In genomic region chr11:68956697-68957096, GRCm38 (mm10) we compare ENCODE assay signal across 9 mouse cellular contexts. TPM values are rescaled to one million over a fixed set of nuclear protein-coding genes. Genes with fewer than 3 reads are reported as not detected.
DNase-seq lines count a peak whose midpoint lies in the region; ATAC-seq lines count a peak whose summit lies in the region.
"Had no signal": no experiment of that assay in that cellular context is flagged by ENCODE, and none has a peak within 500 bp of the region (broad histone marks: within the 10 kb centered on the region; RNA-seq: fewer than 3 reads in every experiment).

No protein-coding gene starts in this region.

- DNase-seq in R1 (ENCODE audit: low read depth, low spot score): peak; percentile 44
- DNase-seq in liver, embryonic 13.5 days: no peak
- no peak for DNase-seq in B cell, adult 2 months
- DNase-seq in cerebellum, postnatal 36 days: no peak
- no peak for DNase-seq in frontal cortex, adult 2 months (ENCODE audit: extremely low spot score in 1 of 2, low spot score in 1 of 2)
- no peak for DNase-seq in left cerebral cortex, adult 8-10 months (ENCODE audit: low spot score in 2 of 2)

- H3K27me3 ChIP-seq in embryonic facial prominence, embryonic 12.5 days: peaks cover 45% of the 10 kb centered on the region
- H3K27me3 ChIP-seq in hindbrain, embryonic 12.5 days: peaks cover 60% of the 10 kb centered on the region
- H3K27me3 ChIP-seq in liver, embryonic 13.5 days: peaks cover 62% of the 10 kb centered on the region

- H3K9me3 ChIP-seq in embryonic facial prominence, embryonic 12.5 days: no peaks in the 10 kb centered on the region
- H3K9me3 ChIP-seq in hindbrain, embryonic 12.5 days (replicated peaks): no peaks in the 10 kb centered on the region
- no peaks in the 10 kb centered on the region for H3K9me3 ChIP-seq in liver, embryonic 13.5 days (replicated peaks)

- peak overlapping the region; percentile 0; the same call in 1 of the 2 replicates for H3K4me3 ChIP-seq in embryonic facial prominence, embryonic 12.5 days
- H3K4me3 ChIP-seq in hindbrain, embryonic 12.5 days: 0 out of 2 replicates have a peak overlapping the region, but pooled peaks have one; percentile 6
- H3K4me3 ChIP-seq in liver, embryonic 13.5 days (replicated peaks): peak overlapping the region; percentile 7; the same call in 1 of the 2 replicates

- WGBS in embryonic facial prominence, embryonic 12.5 days: 28% methylated on average over 13 of the region's 13 CpGs
- 32% methylated on average over 13 of the region's 13 CpGs for WGBS in hindbrain, embryonic 12.5 days
- 25% methylated on average over 13 of the region's 13 CpGs for WGBS in liver, embryonic 13.5 days (ENCODE audit: insufficient replicate concordance)

- H3K27ac ChIP-seq in embryonic facial prominence, embryonic 12.5 days: 0 out of 2 replicates have a peak overlapping the region, but pooled peaks have one; percentile 0
- H3K27ac ChIP-seq in hindbrain, embryonic 12.5 days: no peak overlapping the region
- H3K27ac ChIP-seq in liver, embryonic 13.5 days: no peak overlapping the region

- peaks cover 20% of the 10 kb centered on the region for H3K4me1 ChIP-seq in embryonic facial prominence, embryonic 12.5 days
- peaks cover 18% of the 10 kb centered on the region for H3K4me1 ChIP-seq in hindbrain, embryonic 12.5 days
- H3K4me1 ChIP-seq in liver, embryonic 13.5 days (replicated peaks): peaks cover 7% of the 10 kb centered on the region

- no peaks in the 10 kb centered on the region for H3K36me3 ChIP-seq in embryonic facial prominence, embryonic 12.5 days
- no peaks in the 10 kb centered on the region for H3K36me3 ChIP-seq in hindbrain, embryonic 12.5 days
- H3K36me3 ChIP-seq in liver, embryonic 13.5 days: no peaks in the 10 kb centered on the region

- no peak for ATAC-seq in embryonic facial prominence, embryonic 12.5 days (ENCODE audit: insufficient number of reproducible peaks, insufficient read depth, low FRiP score, low TSS enrichment)
- ATAC-seq in hindbrain, embryonic 12.5 days (ENCODE audit: low FRiP score): no peak
- ATAC-seq in liver, embryonic 13.5 days (ENCODE audit: low read depth): no peak

- peak overlapping the region; percentile 26 for H3K4me2 ChIP-seq in embryonic facial prominence, embryonic 12.5 days (replicated peaks)
- H3K4me2 ChIP-seq in hindbrain, embryonic 12.5 days (replicated peaks): 0 out of 2 replicates have a peak overlapping the region, but pooled peaks have one; percentile 1
- H3K4me2 ChIP-seq in liver, embryonic 13.5 days: no peak overlapping the region

- no peak overlapping the region for H3K9ac ChIP-seq in embryonic facial prominence, embryonic 12.5 days
- H3K9ac ChIP-seq in hindbrain, embryonic 12.5 days: 0 out of 2 replicates have a peak overlapping the region, but pooled peaks have one; percentile 19
- H3K9ac ChIP-seq in liver, embryonic 13.5 days: no peak overlapping the region

RNA-seq across cellular contexts. Expression of gene Arhgef15, which starts 0.6 kb away (rescaled TPM):
- polyA plus RNA-seq in embryonic facial prominence, embryonic 12.5 days (2016; fragmentation: Nextera tagmentation; extraction: Ambion mirVana): 8.1 and 8.5 TPM in 2 replicates
- polyA plus RNA-seq in hindbrain, embryonic 12.5 days (2016; fragmentation: Nextera tagmentation; extraction: Ambion mirVana): 8.5 TPM in 2 replicates
- polyA plus RNA-seq in liver, embryonic 13.5 days (2015; fragmentation: Nextera tagmentation; extraction: Ambion mirVana): 1.4 and 1.5 TPM in 2 replicates
- polyA plus RNA-seq in frontal cortex, adult 2 months (2012; rRNA removed): 17.6 and 23.9 TPM in 2 replicates
- total RNA-seq in left cerebral cortex, adult 8-10 months (2022): 10 to 100 TPM; 35.5 to 40.0 (median 38.3) TPM

RNA-seq across cellular contexts. Expression of gene Slc25a35, which starts 11.2 kb away (rescaled TPM):
- 2.6 and 4.1 TPM in 2 replicates for polyA plus RNA-seq in embryonic facial prominence, embryonic 12.5 days (2016; fragmentation: Nextera tagmentation; extraction: Ambion mirVana)
- 2.3 TPM in 2 replicates for polyA plus RNA-seq in hindbrain, embryonic 12.5 days (2016; fragmentation: Nextera tagmentation; extraction: Ambion mirVana)
- polyA plus RNA-seq in liver, embryonic 13.5 days (2015; fragmentation: Nextera tagmentation; extraction: Ambion mirVana): 0.47 and 0.57 TPM in 2 replicates
- polyA plus RNA-seq in frontal cortex, adult 2 months (2012; rRNA removed): 15.3 and 15.5 TPM in 2 replicates
- 1 to 10 TPM; 4.0 to 8.6 (median 7.1) TPM for total RNA-seq in left cerebral cortex, adult 8-10 months (2022)

RNA-seq across cellular contexts. Expression of gene Rangrf, which starts 18.3 kb away (rescaled TPM):
- polyA plus RNA-seq in embryonic facial prominence, embryonic 12.5 days (2016; fragmentation: Nextera tagmentation; extraction: Ambion mirVana): 59.3 and 64.2 TPM in 2 replicates
- 34.4 and 38.3 TPM in 2 replicates for polyA plus RNA-seq in hindbrain, embryonic 12.5 days (2016; fragmentation: Nextera tagmentation; extraction: Ambion mirVana)
- 52.4 and 53.5 TPM in 2 replicates for polyA plus RNA-seq in liver, embryonic 13.5 days (2015; fragmentation: Nextera tagmentation; extraction: Ambion mirVana)
- 26.1 and 26.2 TPM in 2 replicates for polyA plus RNA-seq in frontal cortex, adult 2 months (2012; rRNA removed)
- total RNA-seq in left cerebral cortex, adult 8-10 months (2022): 10 to 100 TPM; 15.9 to 23.4 (median 19.8) TPM

RNA-seq across cellular contexts. Expression of gene Odf4, which starts 29.8 kb away (rescaled TPM):
- not detected in 2 replicates for polyA plus RNA-seq in embryonic facial prominence, embryonic 12.5 days (2016; fragmentation: Nextera tagmentation; extraction: Ambion mirVana)
- 0.36 TPM in 1 of 2 replicates, not detected in the other for polyA plus RNA-seq in hindbrain, embryonic 12.5 days (2016; fragmentation: Nextera tagmentation; extraction: Ambion mirVana)
- not detected in 2 replicates for polyA plus RNA-seq in liver, embryonic 13.5 days (2015; fragmentation: Nextera tagmentation; extraction: Ambion mirVana)
- 0.48 and 0.82 TPM in 2 replicates for polyA plus RNA-seq in frontal cortex, adult 2 months (2012; rRNA removed)
- total RNA-seq in left cerebral cortex, adult 8-10 months (2022): 1 to 10 TPM; 1.1 to 2.2 (median 1.7) TPM
- polyA plus RNA-seq: large intestine, adult 2 months had no signal

RNA-seq across cellular contexts. Expression of gene Pfas, which starts 51.6 kb away (rescaled TPM):
- polyA plus RNA-seq in embryonic facial prominence, embryonic 12.5 days (2016; fragmentation: Nextera tagmentation; extraction: Ambion mirVana): 44.0 and 44.3 TPM in 2 replicates
- polyA plus RNA-seq in hindbrain, embryonic 12.5 days (2016; fragmentation: Nextera tagmentation; extraction: Ambion mirVana): 27.8 and 31.0 TPM in 2 replicates
- polyA plus RNA-seq in liver, embryonic 13.5 days (2015; fragmentation: Nextera tagmentation; extraction: Ambion mirVana): 32.4 and 33.2 TPM in 2 replicates
- 19.0 and 19.8 TPM in 2 replicates for polyA plus RNA-seq in frontal cortex, adult 2 months (2012; rRNA removed)
- 10 to 100 TPM; 20.3 to 22.2 (median 20.9) TPM for total RNA-seq in left cerebral cortex, adult 8-10 months (2022)
